Mouse (Mus musculus) CD8-positive naive resting alpha-beta T cell, adult 2 months (primary cell): ENCODE results near the gene Galntl6.
"Not testable (repeated sequence)": the region's sequence is repeated elsewhere in the genome, so short reads cannot be mapped to it uniquely, and the experiment has no call there.

ENCODE experiments used
- DNase-seq, 2 experiments: peaks; one replicate each; pipeline ENCODE4 v3.0.0; 2022; ENCODE audit warnings: low read depth in 2 of 2, low spot score in 2 of 2

Gene Galntl6

GRCm38 (mm10) chr8:57776723-57777122 lies 1135.7 kb downstream of the Galntl6 start:
- no peak for DNase-seq

GRCm38 (mm10) chr8:57772732-57773265 lies 1139.6 kb downstream of the Galntl6 start:
- no peak for DNase-seq

- no peak for DNase-seq
Observed at GRCm38 (mm10) chr8:57767541-57767940, 1144.9 kb downstream of the Galntl6 start.

- no peak for DNase-seq
Observed at GRCm38 (mm10) chr8:57766471-57767065, 1145.9 kb downstream of the Galntl6 start.

- no peak for DNase-seq
Observed at GRCm38 (mm10) chr8:57765726-57766351, 1146.6 kb downstream of the Galntl6 start.

- DNase-seq: no peak
Observed at GRCm38 (mm10) chr8:57765192-57765591, 1147.2 kb downstream of the Galntl6 start.

GRCm38 (mm10) chr8:57762622-57763021 lies 1149.8 kb downstream of the Galntl6 start:
- not testable (repeated sequence) for DNase-seq

GRCm38 (mm10) chr8:57760921-57761320 lies 1151.5 kb downstream of the Galntl6 start:
- DNase-seq: no peak

- no peak for DNase-seq
Observed at GRCm38 (mm10) chr8:57758857-57759256, 1153.6 kb downstream of the Galntl6 start.

GRCm38 (mm10) chr8:57757476-57757875 lies 1155.0 kb downstream of the Galntl6 start:
- no peak for DNase-seq

- no peak for DNase-seq
Observed at GRCm38 (mm10) chr8:57754066-57754465, 1158.4 kb downstream of the Galntl6 start.

- DNase-seq: no peak
Observed at GRCm38 (mm10) chr8:57743636-57744035, 1168.8 kb downstream of the Galntl6 start.

GRCm38 (mm10) chr8:57741983-57742382 lies 1170.5 kb downstream of the Galntl6 start:
- DNase-seq: no peak

GRCm38 (mm10) chr8:57741309-57741708 lies 1171.1 kb downstream of the Galntl6 start:
- no peak for DNase-seq

- DNase-seq: no peak
Observed at GRCm38 (mm10) chr8:57737281-57737680, 1175.2 kb downstream of the Galntl6 start.

- DNase-seq: no peak
Observed at GRCm38 (mm10) chr8:57732795-57733194, 1179.6 kb downstream of the Galntl6 start.

- no peak for DNase-seq
Observed at GRCm38 (mm10) chr8:57731666-57732065, 1180.8 kb downstream of the Galntl6 start.

GRCm38 (mm10) chr8:57728276-57728675 lies 1184.2 kb downstream of the Galntl6 start:
- DNase-seq: no peak

GRCm38 (mm10) chr8:57724843-57725627 lies 1187.4 kb downstream of the Galntl6 start:
- DNase-seq: no peak
